Mouse (Mus musculus): ENCODE data around the gene Smg9.

Smg9 gene

DNA sequence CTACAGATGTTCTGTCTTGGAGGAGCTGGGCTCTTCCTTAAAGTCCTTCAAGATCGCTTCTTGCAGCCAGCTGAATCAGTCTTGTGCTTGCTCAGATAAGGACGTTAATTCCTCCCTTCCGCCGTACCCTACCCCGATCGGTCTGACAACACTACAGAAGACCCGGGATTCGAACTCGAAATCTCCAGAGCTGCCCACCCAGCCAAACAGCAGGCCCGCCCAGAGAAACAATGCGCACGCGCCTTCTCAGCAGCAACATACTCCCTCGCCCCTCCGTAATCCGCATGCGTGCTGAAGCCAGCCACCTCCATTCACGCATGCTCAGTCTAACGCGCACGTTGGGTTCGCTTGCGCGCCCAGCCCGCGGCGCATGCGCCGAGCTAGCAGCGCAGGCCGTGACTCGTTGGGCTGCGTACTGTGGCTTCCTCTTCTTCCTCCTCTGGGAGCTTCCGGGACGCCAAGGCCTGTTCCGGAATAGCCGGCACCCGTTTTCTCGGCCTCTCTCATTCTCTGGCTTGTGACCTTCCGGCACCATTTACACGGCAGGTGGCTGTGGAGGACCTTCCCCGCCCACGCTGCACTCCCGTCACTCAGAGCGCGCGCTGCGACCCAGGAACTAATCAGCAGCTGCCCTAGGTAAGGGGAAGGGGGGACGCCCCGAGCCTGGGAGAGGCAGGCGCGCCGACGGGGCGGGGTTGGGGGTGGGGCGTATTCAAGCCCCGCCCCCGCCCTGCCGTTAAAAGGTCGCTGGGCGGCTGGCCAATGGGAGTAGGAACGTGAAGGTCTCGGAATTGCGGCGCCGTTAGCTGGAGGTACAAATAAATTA is at the start of gene Smg9:
Smg9 (plus strand) TSS at position 364 of the 826 bp plus-strand sequence.
- DNase-seq: peak; percentile 99

DNA sequence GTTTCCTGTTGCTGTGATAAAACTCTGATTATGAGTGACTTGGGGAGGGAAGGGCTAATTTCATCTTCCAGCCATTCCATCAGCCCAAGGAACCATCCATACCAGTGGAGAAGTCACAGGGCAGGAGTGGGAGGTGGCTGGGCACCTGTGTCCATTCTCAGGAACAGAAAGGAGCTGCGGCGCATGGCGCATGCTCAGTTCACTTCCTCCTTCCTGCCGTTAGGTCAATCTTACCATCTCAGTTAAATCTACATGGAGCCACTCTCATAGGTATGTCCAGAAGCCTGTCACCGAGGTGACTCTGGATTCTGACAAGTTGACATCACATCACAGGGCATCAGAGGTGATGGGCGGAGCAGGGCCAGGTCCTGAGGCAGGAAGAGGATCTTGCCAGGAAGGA is 43.8 kb upstream of the Smg9 start:
- DNase-seq: no peak

DNA sequence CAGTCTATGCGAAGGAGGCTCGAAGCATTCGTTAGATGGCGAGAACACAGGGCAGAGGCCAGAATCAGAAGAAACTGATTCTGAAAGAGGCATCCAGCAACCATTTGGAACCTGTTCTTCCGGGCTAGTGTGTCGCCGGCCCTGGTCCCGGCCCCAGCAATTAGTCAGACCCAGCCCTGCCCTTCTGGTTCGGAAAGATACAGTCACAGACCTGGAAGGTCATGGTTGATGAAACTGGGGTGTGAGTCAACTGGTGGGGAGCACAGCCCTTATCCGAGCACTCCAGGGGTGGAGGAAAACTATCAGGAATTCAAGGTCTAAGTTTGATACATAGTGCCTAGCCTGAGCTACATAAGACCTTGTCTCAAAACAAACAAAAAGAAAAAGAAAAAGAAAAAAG is 43.3 kb upstream of the Smg9 start:
- no peak for DNase-seq

DNA sequence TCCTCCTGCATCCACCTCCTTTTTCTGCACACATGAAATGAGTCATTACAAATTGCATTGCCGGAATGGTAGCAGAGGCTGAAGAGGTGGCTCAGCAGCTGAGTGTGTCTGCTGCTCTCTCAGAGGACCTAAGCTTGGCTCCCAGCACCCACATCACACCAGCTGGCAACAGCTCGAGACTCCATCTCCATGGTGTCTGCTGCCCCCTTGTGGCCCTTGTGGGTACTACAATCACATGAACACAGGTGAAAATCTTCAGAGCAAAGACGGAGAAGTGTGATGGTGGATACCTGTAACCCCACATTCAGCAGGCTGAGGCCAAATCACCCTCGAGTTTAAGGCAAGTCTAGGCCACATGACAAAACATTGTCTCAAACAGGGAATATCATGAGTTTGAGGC is 41.5 kb upstream of the Smg9 start:
- no peak for DNase-seq

DNA sequence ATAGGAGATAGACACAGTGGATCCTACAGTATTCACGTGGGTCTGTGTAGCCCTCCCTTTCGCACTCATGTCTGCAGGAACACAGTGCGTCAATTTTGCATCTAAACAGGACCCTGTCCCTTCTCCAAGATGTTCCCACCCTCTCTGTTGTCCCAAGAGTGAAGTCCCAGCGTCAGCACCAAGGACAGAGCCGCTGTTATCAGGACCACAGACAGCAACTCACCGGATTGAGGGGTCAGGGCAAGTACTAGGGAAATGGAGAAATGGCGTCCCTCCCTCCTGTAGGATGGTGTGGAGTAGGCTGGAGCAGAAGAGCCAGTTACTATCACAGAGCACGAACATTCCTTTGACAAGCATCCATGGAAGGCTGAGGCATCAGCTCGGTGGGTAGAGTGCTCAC is 40.1 kb upstream of the Smg9 start:
- DNase-seq: peak; percentile 55

DNA sequence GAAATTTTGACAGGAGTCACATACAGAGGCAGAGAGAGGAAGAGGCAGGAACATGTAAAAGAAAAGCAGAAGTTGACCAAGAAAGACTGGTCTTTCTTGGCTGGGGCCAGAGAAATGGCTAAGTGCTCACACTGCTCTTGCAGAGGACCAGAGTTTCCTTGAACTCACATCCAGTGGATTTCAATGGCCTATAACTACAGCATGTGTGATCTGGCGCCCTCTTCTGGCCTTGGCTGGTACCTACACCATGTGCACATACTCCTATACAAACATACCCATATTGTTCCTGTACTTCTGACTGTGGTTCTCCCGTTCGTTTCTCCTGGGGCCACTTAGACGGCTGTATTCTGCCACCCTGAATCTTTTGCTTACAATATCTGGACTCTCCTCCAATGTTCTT is 38.4 kb upstream of the Smg9 start:
- DNase-seq: no peak

DNA sequence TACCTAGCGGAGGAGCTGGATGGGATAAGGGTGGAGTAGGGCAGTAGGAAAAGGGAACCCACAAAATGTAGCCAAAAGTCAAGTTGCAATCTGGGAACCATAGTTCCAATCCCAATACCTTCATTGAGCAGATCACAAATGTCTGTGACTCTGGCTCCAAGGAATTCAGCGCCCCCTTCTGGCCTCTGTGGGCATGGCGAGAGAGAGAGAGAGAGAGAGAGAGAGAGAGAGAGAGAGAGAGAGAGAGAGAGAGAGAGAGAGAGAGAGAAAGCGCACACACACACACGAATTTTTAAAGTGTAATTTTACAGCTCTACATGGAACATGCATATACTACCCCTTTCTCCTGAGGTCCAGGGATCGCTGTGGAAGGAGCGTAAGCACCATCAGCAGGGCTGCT is 36.2 kb upstream of the Smg9 start:
- DNase-seq: peak; percentile 75

DNA sequence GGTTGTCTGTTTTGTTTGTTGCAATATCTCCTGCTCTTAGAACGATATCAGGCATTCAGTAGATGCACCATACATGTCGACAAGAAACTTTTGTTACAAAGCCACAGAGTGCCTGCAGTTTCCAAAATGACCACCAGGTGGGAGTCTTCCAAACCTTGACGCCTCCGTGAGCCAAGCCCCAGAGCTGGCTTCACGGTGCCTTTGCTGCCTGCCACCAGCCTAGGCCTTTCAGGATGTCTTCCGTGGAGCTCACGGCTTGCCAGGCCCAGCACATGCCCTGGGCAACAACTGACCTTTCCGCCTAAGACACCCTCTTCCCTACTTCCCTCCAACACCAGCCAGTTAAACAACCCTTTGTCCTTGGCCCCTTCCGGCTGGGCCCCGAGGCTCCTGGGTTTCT is 34.6 kb upstream of the Smg9 start:
- peak; percentile 90 for DNase-seq

DNA sequence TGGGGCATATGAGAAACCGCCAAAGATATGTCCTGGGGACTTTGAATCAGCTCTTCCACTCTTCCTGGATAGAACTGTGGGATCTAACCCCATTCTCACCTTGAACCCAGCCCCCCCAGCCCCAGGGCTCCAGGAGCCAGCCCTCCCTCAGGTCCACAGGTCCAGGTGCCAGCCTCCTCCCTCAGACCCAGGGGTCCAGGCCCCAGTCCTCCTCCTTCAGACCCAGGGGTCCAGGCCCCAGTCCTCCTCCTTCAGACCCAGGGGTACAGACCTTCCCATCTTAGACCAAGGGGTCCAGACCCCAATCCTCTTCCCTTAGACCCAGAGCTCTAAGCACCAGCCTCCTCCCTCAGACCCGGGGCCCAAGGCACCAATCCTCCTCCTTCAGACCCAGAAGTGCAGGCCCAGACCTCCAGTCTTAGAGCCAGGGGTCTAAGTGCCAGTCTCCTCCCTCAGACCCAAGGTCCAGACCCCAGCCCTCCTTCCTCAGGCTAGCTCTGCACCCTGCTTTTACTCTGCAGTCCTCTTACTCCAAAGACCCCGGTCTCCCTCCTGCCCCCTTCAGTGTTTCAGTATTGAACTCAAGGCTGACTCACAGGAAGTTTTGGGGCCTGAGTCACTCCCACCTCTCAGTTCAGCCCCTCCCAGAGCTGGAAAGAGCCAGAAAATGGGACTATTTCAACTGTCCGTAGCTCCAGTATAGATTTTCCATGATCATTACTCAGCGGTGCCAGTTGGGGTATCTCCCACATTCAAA is 34.0 kb upstream of the Smg9 start:
- DNase-seq: no peak

DNA sequence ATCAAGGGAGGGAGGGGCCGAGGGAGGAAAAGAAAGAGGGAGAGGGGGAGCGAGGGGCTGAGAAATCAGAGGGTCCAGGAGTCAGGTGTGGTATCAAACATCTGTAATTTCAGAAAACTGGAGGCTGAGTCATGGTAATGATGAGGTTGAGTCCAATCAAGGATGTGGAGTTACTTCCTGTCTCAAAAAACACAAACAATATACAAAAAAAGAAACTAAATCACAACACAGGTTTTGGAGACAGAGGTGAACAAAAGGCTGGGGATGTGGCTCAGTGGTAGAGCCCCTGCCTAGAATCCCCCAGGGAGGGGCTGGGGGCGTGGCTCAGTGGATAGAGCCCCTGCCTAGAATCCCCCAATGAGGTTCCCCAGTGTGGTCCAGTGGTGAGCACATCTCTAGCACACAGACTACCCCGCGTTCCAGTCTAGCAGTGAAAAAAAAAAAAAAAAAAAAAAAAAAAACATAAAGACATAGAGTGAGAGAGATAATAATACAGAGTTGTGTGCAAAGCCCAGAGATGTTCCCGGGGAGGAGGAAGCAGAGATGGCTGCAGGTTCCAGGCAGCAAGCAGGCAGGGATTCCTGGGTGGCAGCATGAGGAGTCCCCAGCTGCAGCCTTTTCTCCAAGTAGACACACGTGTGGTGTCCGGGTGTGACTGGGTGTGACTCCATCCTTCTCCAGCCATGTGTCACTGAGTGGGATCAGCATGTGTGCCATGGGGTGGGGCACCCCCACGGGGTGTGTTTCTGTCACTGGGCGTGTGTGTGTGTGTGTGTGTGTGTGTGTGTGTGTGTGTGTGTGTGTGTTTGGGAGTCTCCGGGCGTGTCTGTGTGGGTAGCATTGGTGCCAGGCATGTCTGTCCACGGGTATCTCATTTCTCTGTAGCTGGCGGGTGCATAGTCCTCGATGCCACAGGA is 32.4 kb upstream of the Smg9 start:
- no peak for DNase-seq

DNA sequence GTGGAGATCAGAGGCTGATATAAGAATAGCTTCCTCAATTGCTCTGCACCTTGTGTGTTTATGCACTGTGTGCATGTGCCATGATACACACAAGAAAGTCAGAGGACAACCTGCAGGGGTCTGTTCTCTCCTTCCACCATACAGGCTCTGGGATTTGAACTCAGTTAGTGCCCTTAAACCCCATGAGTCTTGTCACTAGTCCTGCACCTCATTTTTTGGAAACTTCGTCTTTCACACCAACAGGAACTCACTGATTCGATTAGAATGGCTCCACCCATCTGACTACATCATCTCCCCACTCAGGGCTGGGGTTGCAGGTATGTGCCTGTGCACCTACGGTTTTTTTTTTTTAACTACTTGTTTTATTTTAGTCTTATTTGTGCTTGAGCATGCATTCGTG is 31.2 kb upstream of the Smg9 start:
- DNase-seq: no peak

DNA sequence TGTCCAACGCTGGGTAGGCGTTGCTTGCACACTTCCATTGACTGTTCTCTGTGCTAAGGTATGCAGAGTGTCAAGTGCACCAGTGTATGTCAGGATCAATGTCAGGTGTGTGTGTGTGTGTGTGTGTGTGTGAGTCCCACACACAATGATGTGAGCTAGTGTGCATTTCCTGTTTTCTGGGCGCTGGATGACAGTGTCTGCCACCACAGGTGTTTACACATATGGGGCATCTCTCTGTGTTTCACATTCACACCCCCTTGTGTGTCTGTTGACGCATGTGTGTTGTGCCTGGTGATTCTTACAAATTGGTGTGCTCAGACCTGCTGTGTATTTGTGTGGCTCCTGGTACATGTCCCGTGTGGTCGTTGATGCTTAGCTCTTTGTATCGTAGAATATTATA is 30.5 kb upstream of the Smg9 start:
- DNase-seq: no peak

DNA sequence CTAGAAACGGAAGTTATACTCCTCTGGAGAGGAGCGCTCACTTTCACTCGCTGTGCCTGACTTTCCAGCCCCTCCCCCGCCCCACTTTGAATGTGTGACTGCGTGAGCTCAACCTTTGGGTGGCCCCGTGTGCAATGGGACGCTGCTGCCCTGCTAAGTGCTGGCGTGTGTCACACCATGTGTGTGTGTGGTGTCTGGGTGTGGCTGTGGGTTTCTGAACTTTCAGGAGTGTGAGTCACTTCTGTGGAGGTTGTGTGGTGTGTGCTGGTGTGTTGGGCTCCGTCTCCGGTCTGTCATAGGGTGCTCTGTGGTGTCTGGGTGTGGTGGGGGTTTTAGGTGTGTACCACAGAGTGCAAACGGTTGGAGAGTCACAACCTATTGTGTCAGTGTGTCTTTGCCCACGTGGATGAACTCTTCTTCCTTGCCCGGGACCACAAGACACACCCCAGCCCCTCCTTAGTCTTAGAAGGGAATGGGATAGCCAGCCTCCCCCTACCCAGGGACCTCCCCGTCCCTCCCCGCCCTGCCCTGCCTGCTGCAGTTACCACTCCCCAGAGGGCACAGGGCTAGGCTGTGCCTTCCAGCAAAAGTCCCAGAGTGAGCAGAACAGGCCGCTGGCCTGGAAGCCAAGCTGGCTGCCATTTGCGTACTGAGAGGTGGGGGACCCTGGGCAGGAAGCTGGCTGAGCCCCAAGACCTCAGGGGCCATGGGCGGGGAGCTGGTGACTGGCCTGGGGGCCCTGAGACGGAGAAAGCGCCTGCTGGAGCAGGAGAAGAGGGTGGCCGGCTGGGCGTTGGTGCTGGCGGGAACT is 29.5 kb upstream of the Smg9 start, which contains the start of gene Kcnn4:
Kcnn4 (plus strand) TSS at position 533 of the 811 bp plus-strand sequence.
- DNase-seq: no peak

DNA sequence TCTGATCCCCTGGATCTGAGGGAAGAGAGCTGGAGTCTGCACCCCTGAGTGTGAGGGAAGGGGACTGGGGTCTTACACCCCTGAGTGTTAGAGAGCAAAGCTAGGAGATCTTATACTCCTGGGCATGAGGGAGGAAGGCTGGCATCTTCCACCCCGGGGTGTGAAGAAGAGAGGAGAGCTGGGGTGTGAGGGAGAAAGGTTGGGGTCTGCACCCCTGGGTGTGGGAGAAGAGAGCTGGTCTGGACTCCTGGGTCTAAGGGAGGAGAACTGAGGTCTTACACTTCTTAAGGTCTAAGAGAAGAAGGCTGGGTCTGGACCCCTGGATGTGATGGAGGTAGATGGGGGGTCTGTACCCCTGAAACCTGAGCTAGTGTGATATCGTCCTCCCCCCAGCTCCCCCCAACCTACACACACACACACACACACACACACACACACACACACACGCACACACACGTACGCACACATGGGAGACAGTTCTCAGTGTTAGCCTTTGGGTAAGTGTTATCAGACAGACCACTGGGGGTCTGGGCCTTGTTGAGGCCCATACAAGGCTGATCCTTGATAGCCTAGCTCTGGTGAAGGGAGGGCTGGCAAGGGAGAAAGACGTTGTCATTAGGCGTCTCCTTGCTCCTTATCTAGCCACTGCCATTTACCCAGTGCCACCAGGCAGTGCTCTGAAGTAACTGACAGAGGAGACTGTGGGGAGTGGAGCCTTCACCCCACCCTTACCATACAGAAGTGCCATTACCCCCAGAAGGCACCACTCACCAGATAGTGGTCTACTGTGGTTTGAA is 28.2 kb upstream of the Smg9 start:
- no peak for DNase-seq

DNA sequence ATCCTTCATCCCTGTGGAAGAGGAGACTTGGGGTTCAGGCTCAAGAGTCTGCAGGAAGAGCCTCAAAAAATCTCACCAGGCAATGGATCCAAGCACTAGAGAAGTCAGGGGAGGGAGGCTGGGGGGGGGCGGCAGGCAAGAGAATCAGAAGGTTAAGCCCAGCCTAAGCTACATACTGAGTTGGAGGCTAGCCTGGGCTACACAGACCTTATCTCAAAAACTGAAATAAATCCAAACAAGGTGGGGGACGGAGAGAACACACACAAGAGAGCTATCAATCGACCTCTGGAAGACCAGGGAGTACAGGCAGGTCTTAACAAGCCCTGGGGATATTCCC is 27.6 kb upstream of the Smg9 start:
- no peak for DNase-seq

DNA sequence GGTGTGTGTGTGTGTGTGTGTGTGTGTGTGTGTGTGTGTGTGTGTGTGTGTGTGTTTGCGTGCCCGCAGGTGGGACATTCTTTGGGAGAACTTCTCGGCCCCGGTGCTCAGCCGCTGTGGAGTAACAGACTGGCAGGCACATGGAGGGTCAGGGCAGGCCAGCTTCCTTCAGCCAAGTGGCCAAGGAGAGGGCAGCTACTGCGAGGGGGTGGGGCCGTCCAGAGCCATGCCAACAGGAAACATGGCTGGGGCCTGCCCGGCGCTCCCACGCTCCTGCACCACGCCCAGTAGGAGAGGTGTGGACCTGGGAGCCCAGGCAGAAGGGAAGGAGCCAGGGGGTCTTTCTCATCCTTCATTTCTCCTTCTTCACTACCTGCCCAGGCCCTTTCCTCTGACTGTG is 27.1 kb upstream of the Smg9 start:
- DNase-seq: no peak

DNA sequence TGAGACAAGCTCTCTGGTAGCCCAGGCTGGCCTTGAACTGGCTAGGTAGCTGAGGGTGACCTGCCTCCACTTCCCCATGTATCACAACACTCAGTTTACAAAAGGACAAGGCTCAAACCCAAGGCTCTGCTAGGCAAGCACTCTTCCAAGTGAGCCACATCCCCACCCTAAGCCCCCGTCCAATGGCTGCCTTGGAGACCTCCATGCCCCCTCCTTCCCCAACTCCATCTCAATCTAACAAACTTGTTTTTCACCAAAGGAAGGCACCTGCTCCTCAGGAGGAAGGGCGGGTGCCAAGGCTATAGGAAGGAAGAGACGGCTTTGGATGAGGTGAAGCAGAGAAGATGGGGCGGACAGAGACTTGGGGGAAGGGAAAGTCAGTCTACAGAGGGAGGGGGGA is 26.6 kb upstream of the Smg9 start:
- no peak for DNase-seq

DNA sequence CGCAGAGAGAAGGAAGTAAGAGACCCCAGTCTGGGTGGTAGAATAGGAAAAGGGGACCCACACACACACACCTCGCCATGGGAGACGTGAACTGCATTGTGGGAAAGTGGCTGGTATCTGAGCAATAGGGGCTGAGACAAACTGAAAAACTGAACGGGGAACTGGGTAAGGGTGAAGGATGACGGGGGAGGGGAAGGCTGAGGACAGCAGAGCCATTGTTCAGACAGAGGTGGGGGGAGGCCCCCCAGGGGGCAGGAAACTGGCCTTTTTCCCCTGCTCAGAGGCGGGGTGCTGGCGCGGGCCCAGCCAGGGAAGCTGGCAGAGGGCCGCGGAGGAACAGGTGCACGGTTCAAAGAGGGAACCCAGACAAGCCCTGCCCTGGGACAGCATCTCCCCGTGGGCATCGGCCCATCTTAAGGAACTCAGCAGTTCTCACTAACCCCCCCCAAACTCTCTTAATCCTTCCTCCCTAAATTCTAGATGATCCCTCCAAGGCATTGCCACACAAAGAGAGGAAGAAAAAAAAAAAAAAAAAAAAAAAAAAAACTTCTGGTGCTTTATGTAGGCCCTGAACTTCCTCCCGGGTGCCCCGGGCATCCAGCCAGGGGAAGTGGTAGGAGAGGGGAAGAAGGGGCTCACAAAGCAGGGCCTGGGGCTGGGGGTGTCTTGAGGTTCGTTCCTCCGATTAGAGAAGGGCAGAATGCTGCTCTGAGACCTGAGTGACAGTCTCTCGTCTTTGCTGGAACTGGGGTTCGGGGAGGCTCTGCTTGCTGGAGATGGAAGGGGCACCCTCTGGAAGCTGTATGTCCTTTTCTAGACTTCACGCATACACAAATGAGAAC is 25.7 kb upstream of the Smg9 start:
- peak; percentile 91 for DNase-seq

DNA sequence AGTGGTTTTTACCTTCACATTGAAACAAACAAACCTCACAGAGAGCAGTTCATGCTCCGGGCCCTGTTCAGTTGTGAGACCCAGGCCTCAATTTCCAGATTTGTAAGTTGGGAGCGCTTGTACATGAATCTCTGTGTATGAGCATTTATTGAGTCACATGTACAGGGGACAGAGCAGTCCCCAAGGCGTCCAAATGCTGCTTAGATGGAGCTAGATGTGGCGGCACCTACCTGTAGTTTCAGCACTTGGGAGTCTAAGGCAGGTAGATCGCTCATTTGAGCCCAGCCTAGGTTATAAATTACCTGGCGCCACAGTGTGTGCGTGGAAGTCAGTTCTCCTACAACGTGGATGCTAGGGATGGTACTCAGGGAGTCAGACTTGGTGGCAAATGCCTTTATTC is 23.0 kb upstream of the Smg9 start:
- DNase-seq: no peak

DNA sequence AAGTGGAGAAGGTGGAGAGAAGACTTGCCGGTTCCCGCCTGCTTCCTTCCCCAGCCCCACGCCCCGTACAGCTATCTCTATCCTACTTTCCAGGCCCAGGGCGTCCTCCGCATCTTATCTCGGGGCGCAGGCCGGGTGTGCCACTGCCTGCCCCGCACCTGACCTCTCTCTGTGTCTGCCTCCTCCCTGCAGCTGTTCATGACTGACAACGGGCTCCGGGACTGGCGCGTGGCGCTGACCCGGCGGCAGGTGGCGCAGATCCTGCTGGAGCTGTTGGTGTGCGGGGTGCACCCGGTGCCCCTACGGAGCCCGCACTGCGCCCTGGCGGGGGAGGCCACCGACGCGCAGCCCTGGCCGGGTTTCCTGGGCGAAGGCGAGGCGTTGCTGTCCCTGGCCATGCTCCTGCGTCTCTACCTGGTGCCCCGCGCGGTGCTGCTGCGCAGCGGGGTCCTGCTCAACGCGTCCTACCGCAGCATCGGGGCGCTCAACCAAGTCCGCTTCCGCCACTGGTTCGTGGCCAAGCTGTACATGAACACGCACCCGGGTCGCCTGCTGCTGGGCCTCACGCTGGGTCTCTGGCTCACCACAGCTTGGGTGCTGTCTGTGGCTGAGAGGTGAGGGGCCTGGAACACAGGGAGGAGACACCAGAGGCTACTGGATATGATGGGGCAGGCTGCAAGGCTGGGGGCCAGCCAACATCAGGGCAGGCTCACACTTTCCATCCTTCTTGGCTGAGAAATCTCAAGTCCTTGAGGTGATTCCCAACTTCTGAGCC is 22.1 kb upstream of the Smg9 start:
- DNase-seq: peak; percentile 73

Data from retina, postnatal 1 day (tissue).